Mouse (Mus musculus) forebrain, embryonic 13.5 days (tissue): ENCODE results near the gene Zcchc14. TPM values are rescaled to one million over a fixed set of nuclear protein-coding genes. Genes with fewer than 3 reads are reported as not detected.

ENCODE experiments used
- ATAC-seq: fragments of 200-750 bp; cut with Nextera tagmentation; 2 replicates; pipeline ENCODE4 v1.8.0; 2017
- H3K27ac ChIP-seq: fragments of 300-500 bp; sonication (generic); 2 replicates; pipeline ENCODE4 v1.5.1; 2015; ENCODE audit warnings: inconsistent platforms, mild to moderate bottlenecking, moderate library complexity
- H3K27me3 ChIP-seq: fragments of 300-500 bp; sonication (generic); 2 replicates; pipeline ENCODE4 v1.6.1; 2015; ENCODE audit warnings: mild to moderate bottlenecking, inconsistent platforms
- H3K36me3 ChIP-seq: fragments of 300-500 bp; sonication (generic); 2 replicates; pipeline ENCODE4 v1.6.1; 2015; ENCODE audit warnings: mild to moderate bottlenecking, inconsistent platforms; ENCODE audit not compliant: poor library complexity, severe bottlenecking
- H3K4me1 ChIP-seq: fragments of 300-500 bp; sonication (generic); 2 replicates; pipeline ENCODE4 v1.6.1; 2015; ENCODE audit warnings: inconsistent platforms
- H3K4me2 ChIP-seq: fragments of 300-500 bp; sonication (generic); 2 replicates; pipeline ENCODE4 v1.6.1; 2015; ENCODE audit warnings: inconsistent platforms, mild to moderate bottlenecking, moderate library complexity
- H3K4me3 ChIP-seq: fragments of 300-500 bp; sonication (generic); 2 replicates; pipeline ENCODE4 v1.5.1; 2015; ENCODE audit warnings: mild to moderate bottlenecking, inconsistent platforms
- H3K9ac ChIP-seq: fragments of 300-500 bp; sonication (generic); 2 replicates; pipeline ENCODE4 v1.6.1; 2015; ENCODE audit warnings: mild to moderate bottlenecking, inconsistent platforms
- H3K9me3 ChIP-seq: fragments of 300-500 bp; sonication (generic); replicated peaks from 2 replicates; pipeline ENCODE4 v1.6.1; 2016; ENCODE audit warnings: inconsistent platforms
- WGBS: fragments of 180-500 bp; shearing (Covaris S2); methylation state at CpG from one replicate; pipeline ENCODE4 v1.1.7; 2015; 5-methylcytosine and 5-hydroxymethylcytosine counted together
- polyA plus RNA-seq: library from polyadenylated mRNA; unstranded; fragments of >200 nt; fragmentation: Nextera tagmentation; extraction: Ambion mirVana; gene quantifications from 2 replicates; pipeline ENCODE4 v1.2.1, GENCODE M21; 2015

The Zcchc14 gene
- polyA plus RNA-seq, 1 experiment from 2014 or later: 30.0 TPM

- WGBS: 88% methylated on average over 3 of the region's 3 CpGs
- Histone ChIP-seq H3K36me3 (no peaks in the 10 kb centered on the region), H3K27me3 (no peaks in the 10 kb centered on the region; the same call in 1 of the 2 replicates), H3K4me3 (no peak overlapping the region), H3K4me1 (peaks cover 28% of the 10 kb centered on the region), H3K4me2 (no peak overlapping the region), H3K9ac (no peak overlapping the region), H3K9me3 (no peaks in the 10 kb centered on the region), H3K27ac (no peak overlapping the region)
- no peak for ATAC-seq
Observed at GRCm38 (mm10) chr8:121575661-121576060, 77.0 kb downstream of the Zcchc14 start.

DNA sequence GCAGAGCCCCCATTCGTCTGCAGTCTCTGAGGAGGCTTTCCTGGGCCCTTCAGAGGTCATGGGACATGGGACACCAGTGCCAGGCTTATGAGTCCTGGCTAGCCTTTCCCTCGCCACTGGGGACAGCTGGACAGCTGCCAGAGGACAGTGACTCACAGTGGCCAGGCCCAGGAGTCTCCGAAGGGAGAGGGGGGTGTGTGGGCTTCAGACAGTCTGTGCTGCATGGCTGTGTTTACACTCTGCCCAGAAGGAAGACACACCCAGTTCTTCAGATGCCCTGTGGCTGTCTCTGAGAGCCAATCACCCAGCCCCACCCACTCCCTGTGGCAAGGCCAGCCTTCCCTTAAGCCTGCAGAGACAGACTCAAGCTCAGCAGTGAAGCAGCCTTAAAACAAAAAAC lies 79.4 kb downstream of the Zcchc14 start:
- H3K27ac ChIP-seq: no peak overlapping the region
- 37% methylated on average over 3 of the region's 3 CpGs for WGBS

DNA sequence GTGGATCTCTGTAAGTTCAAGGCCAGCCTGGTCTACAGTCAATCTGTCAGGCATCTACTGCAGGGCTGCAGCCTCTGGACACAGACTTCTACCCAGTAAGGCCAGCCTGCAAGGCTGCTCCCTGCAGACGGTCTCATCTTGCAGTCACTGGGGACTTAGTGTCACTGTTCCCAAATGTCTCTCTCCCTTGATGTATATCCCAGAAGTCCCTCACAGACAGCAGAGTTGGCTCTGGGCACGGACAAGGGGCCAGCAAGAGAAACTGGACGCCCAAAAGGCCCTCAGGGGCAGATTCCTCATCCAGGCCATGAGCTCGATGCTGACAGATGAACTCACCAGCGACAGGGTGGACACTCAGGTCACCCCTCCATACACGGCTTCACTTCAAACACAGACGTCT lies 80.6 kb downstream of the Zcchc14 start:
- Histone ChIP-seq H3K27ac (no peak overlapping the region), H3K9me3 (no peaks in the 10 kb centered on the region), H3K4me3 (no peak overlapping the region), H3K4me1 (peaks cover 18% of the 10 kb centered on the region), H3K36me3 (0 out of 2 replicates have a peak, but pooled peaks cover 3% of the 10 kb centered on the region), H3K9ac (no peak overlapping the region), H3K27me3 (no peaks in the 10 kb centered on the region), H3K4me2 (no peak overlapping the region)
- no peak for ATAC-seq
- 90% methylated on average over 7 of the region's 7 CpGs for WGBS

More for the DNA sequence above, 79.4 kb downstream of the Zcchc14 start:
- 0 out of 2 replicates have a peak, but pooled peaks cover 3% of the 10 kb centered on the region for H3K36me3 ChIP-seq
- no peaks in the 10 kb centered on the region for H3K27me3 ChIP-seq
- peaks cover 28% of the 10 kb centered on the region for H3K4me1 ChIP-seq
- no peak overlapping the region for H3K4me2 ChIP-seq
- H3K9ac ChIP-seq: no peak overlapping the region
- no peak for ATAC-seq
- H3K4me3 ChIP-seq: no peak overlapping the region
- no peaks in the 10 kb centered on the region for H3K9me3 ChIP-seq

GRCm38 (mm10) chr8:121570801-121571200 lies 81.9 kb downstream of the Zcchc14 start:
- no peak overlapping the region for H3K4me3 ChIP-seq
- 0 out of 2 replicates have a peak, but pooled peaks cover 3% of the 10 kb centered on the region for H3K36me3 ChIP-seq
- H3K27me3 ChIP-seq: no peaks in the 10 kb centered on the region
- no peak for ATAC-seq
- no peak overlapping the region for H3K4me2 ChIP-seq
- peaks cover 5% of the 10 kb centered on the region; the same call in 1 of the 2 replicates for H3K4me1 ChIP-seq
- H3K9ac ChIP-seq: no peak overlapping the region
- WGBS: 83% methylated on average over 17 of the region's 17 CpGs
- no peaks in the 10 kb centered on the region for H3K9me3 ChIP-seq
- no peak overlapping the region; the same call in 1 of the 2 replicates for H3K27ac ChIP-seq

DNA sequence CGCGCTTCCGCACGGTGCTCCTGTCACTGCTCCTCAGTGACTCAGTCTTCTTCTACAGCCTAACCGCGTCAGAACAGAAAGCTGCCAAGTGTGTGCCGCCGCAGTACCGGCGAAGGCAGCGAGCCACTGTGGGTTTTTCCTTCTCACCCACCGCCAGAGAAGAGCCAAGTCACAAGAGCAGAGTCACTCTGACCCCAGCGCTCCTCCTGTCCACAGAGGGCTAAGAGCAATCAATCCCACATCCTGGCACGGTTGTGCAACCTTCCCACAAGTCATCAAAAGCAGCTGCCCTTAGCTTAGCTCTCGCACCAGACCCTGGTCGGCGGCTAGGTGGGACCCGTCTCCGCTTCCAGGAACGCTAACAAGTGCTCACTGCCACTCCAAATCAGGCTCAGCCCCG lies 82.4 kb downstream of the Zcchc14 start:
- Histone ChIP-seq H3K4me3 (no peak overlapping the region), H3K4me1 (peaks cover 5% of the 10 kb centered on the region; the same call in 1 of the 2 replicates), H3K9ac (no peak overlapping the region), H3K9me3 (no peaks in the 10 kb centered on the region), H3K4me2 (no peak overlapping the region), H3K27me3 (no peaks in the 10 kb centered on the region), H3K27ac (no peak overlapping the region), H3K36me3 (peaks cover 7% of the 10 kb centered on the region)
- ATAC-seq: 0 out of 2 replicates have a peak, but pooled peaks have one; percentile 10
- 89% methylated on average over 21 of the region's 21 CpGs for WGBS

DNA sequence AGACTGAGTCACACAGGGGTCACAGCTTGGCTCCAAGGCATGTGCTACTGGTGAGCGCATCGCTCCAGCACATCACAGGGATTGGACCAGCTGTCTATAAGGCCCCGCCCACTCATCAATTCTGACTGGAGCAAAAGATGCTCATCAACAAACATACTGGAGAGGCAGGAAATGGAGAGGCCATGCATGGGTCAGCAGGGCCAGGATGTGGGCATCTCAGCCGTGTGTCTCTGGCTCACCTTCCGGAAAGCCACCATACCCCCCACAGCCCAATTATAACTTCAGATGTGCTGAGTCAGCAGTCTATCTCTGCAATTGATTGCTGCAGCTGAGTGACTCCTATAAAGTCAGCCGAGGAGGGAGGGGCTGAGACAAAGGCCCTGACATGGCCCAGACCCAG lies 84.4 kb downstream of the Zcchc14 start:
- no peak overlapping the region for H3K4me2 ChIP-seq
- H3K9me3 ChIP-seq: no peaks in the 10 kb centered on the region
- 93% methylated on average over 6 of the region's 6 CpGs for WGBS
- H3K9ac ChIP-seq: no peak overlapping the region
- H3K36me3 ChIP-seq: peaks cover 22% of the 10 kb centered on the region
- ATAC-seq: no peak
- H3K27ac ChIP-seq: no peak overlapping the region
- H3K4me3 ChIP-seq: no peak overlapping the region
- H3K27me3 ChIP-seq: no peaks in the 10 kb centered on the region
- peaks cover 4% of the 10 kb centered on the region; the same call in 1 of the 2 replicates for H3K4me1 ChIP-seq

- no peak for ATAC-seq
- Histone ChIP-seq H3K4me3 (no peak overlapping the region), H3K27ac (no peak overlapping the region), H3K4me1 (no peaks in the 10 kb centered on the region), H3K9me3 (no peaks in the 10 kb centered on the region), H3K9ac (no peak overlapping the region), H3K27me3 (no peaks in the 10 kb centered on the region), H3K36me3 (peaks cover 41% of the 10 kb centered on the region), H3K4me2 (no peak overlapping the region)
- 74% methylated on average over 6 of the region's 6 CpGs for WGBS
Observed at GRCm38 (mm10) chr8:121563701-121564100, 89.0 kb downstream of the Zcchc14 start.

DNA sequence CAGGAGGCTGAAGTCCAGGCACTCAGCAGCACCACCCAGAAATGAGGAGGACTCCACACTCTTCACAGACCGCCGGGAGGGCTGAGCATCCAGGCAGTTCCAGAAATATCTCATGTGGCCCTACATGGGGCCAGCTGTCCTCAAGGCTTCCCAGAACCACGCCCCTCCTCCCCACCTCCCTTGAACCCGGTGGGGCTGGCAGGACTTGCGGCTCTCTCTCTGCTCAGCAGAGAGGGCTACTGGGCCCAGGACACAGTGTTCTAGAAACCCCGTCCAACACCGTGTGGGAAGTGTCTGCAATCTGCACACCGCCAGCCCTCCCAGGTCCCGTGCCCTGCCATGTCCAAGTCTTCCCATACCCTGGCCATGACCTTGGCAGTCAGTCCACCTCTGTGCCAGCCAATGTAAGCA lies 89.8 kb downstream of the Zcchc14 start:
- ATAC-seq: no peak
- no peaks in the 10 kb centered on the region for H3K27me3 ChIP-seq
- H3K27ac ChIP-seq: no peak overlapping the region
- 85% methylated on average over 9 of the region's 9 CpGs for WGBS
- H3K4me2 ChIP-seq: no peak overlapping the region
- peaks cover 48% of the 10 kb centered on the region for H3K36me3 ChIP-seq
- H3K9me3 ChIP-seq: no peaks in the 10 kb centered on the region
- no peak overlapping the region for H3K4me3 ChIP-seq
- no peak overlapping the region for H3K9ac ChIP-seq
- H3K4me1 ChIP-seq: no peaks in the 10 kb centered on the region

DNA sequence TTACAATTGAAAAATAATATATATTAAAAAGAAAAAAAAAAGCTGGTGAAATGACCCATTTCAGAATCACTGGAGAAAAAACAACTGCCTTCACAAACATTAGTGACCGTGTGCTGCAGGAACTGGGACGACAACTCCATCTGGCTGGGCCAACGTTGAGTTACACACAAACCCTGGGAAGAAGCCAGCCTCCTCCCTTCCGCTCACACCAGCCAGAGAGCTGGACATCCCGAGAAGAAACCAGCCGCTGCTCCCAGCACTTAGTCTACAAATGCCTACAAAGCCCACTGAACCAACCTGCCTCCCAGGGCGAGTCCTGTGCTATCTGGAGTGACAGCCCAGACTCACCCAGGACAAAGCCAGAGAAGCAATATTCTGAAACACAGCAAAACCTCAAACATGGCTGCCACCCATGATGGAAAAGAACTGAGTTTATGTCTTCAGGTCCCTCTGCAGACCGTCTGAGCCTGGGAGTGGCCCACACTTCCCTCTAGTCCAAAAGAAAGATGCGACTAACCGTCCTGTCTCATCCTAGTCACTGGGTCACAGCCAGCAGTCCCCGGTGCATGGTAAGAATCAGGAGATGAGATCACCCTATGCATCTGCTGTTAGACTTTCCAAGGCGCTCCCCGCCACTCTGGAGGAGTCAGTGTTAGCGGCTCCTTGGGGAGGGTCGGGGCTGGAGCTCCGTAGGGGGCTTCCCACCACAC lies 90.9 kb downstream of the Zcchc14 start:
- Histone ChIP-seq H3K4me1 (no peaks in the 10 kb centered on the region), H3K4me3 (no peak overlapping the region), H3K9me3 (no peaks in the 10 kb centered on the region), H3K36me3 (peaks cover 52% of the 10 kb centered on the region), H3K4me2 (no peak overlapping the region), H3K9ac (no peak overlapping the region), H3K27me3 (no peaks in the 10 kb centered on the region), H3K27ac (no peak overlapping the region)
- 84% methylated on average over 15 of the region's 16 CpGs for WGBS
- no peak for ATAC-seq

GRCm38 (mm10) chr8:121560432-121561100 lies 92.1 kb downstream of the Zcchc14 start:
- Histone ChIP-seq H3K4me2 (no peak overlapping the region), H3K9me3 (no peaks in the 10 kb centered on the region), H3K4me3 (no peak overlapping the region), H3K27me3 (no peaks in the 10 kb centered on the region), H3K27ac (no peak overlapping the region), H3K4me1 (no peaks in the 10 kb centered on the region), H3K9ac (no peak overlapping the region), H3K36me3 (peaks cover 60% of the 10 kb centered on the region)
- WGBS: 93% methylated on average over 7 of the region's 7 CpGs
- no peak for ATAC-seq

GRCm38 (mm10) chr8:121559801-121560200 lies 92.9 kb downstream of the Zcchc14 start:
- 90% methylated on average over 12 of the region's 12 CpGs for WGBS
- ATAC-seq: no peak
- Histone ChIP-seq H3K27me3 (no peaks in the 10 kb centered on the region), H3K4me3 (no peak overlapping the region), H3K9me3 (no peaks in the 10 kb centered on the region), H3K9ac (no peak overlapping the region), H3K4me2 (no peak overlapping the region), H3K4me1 (no peaks in the 10 kb centered on the region), H3K27ac (no peak overlapping the region), H3K36me3 (peaks cover 59% of the 10 kb centered on the region)

DNA sequence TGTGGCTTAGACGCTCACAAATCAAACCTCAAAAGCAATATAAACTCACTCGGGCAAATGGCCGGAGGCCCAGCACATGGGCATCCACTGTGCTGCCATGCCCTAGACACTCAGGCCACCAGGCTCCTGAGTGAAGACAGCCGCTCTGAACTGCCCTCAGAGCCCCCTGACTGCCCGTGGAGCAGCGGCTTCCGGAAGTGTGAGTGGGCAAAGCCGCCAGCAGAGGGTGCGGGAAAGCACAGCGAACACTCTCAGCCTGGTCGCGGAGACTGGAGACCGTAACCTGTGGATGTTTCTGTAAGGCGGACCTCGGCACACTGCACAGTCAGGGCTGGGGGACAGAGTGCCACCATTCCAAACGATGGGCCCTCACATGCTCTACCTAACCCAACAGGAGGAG lies 94.2 kb downstream of the Zcchc14 start:
- H3K36me3 ChIP-seq: peaks cover 61% of the 10 kb centered on the region
- H3K9ac ChIP-seq: no peak overlapping the region
- H3K4me1 ChIP-seq: no peaks in the 10 kb centered on the region
- H3K4me3 ChIP-seq: no peak overlapping the region
- no peak overlapping the region for H3K4me2 ChIP-seq
- no peak for ATAC-seq
- 91% methylated on average over 16 of the region's 16 CpGs for WGBS
- no peaks in the 10 kb centered on the region for H3K9me3 ChIP-seq
- no peaks in the 10 kb centered on the region for H3K27me3 ChIP-seq
- H3K27ac ChIP-seq: no peak overlapping the region
